Mouse (Mus musculus) adrenal gland, adult 18-20 months (tissue): ENCODE data around the gene Dppa1. TPM values are rescaled to one million over a fixed set of nuclear protein-coding genes. Genes with fewer than 3 reads are reported as not detected.

ENCODE experiments used
- total RNA-seq, 2 experiments: library from RNA; stranded (reverse); gene quantifications; 1 replicate in 1 of 2; 2 replicates in 1 of 2; pipeline ENCODE4 v1.2.3; 2021

Gene Dppa1
- total RNA-seq, 2 experiments from 2014 or later = not detected

Other genes with a start within 250 kb of the Dppa1 start
- under 1 TPM; 0.23 to 0.58 TPM for gene Itk, start 239.7 kb downstream of the Dppa1 start, total RNA-seq
- not detected for gene Fam71b, start 232.7 kb downstream of the Dppa1 start, total RNA-seq
- 10 to 100 TPM; 44.6 to 53.3 TPM for gene Med7, start 192.3 kb downstream of the Dppa1 start, total RNA-seq
- gene Havcr2, start 174.3 kb downstream of the Dppa1 start, total RNA-seq = 1 to 10 TPM; 3.0 to 3.4 TPM
- not detected for gene Gm12169, start 105.0 kb downstream of the Dppa1 start, total RNA-seq
- gene BC053393, start 57.7 kb downstream of the Dppa1 start, total RNA-seq = not detected
- gene Timd2, start 77.8 kb upstream of the Dppa1 start, total RNA-seq = not detected
- gene Havcr1, start 105.8 kb upstream of the Dppa1 start, total RNA-seq = not detected
- 1 to 10 TPM in 1 of 2 experiments, under 1 TPM in 1; 0.60 to 1.5 TPM for gene Timd4, start 181.5 kb upstream of the Dppa1 start, total RNA-seq